Mouse (Mus musculus) adipocyte (in vitro differentiated cells): Measurements from ENCODE around the gene Pex6.
"Not testable (repeated sequence)": the region's sequence is repeated elsewhere in the genome, so short reads cannot be mapped to it uniquely, and the experiment has no call there.

ENCODE experiments used
- DNase-seq: peaks from one replicate; pipeline ENCODE4 v3.0.0-alpha.2; 2016; ENCODE audit warnings: low spot score

The Pex6 gene

DNA sequence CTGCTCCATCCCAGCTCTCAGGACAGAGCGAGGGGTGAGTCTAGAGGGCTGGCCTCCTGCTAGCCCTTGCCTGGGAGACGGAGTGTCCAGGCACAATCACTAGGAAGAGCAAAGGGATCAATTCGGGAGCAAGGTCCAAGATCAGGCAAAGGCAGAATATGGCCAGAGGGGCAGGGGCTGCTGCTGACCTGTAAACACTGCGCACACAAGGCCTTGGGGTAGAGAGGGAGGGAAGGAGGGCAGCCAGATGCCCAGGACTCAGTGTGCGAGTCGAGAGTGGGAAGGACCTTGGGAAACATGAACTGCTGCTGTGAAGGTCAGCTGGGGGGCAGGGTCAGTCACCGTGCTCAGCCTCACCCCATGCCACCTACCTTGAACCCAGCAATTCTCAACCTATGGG, 24.0 kb downstream of the Pex6 start:
- no peak for DNase-seq

DNA sequence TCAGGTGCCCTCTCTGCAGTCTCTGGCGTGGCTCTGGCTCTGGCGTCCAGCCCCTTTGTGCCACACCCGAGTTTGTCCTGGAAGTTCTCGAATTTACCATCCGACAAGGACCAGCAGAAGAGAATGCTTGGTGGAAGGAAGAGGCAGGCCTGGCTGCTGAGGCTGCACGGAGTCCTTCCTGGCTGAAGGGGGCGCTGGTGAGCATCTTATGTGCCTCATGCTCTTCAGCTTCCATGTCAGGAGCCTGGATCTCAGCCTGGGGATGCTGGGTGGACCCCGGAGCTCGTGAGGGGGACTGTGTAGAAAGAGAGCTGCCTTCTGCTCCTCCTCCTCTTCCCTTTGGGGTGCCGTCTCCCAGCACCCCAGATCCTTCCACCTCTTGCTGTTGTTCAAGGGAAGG, 24.9 kb downstream of the Pex6 start:
- no peak for DNase-seq

DNA sequence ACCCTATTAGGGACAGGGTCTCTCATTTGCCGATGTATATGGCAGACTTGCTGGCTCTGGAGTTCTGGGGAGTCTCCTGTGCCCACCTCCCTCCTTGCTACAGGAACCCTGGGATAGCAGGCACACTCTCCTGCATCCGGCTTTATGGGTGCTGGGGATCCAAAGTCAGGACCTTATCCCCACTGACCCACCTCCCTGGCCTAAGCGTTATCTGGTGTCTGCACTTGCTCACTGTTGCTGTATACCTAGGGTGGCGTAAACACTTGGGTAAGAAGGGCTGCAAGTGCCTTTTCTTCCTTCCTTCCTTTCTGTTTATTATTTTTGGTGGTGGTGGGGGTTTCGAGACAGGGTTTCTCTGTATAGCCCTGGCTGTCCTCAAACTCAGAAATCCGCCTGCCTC, 30.0 kb downstream of the Pex6 start:
- no peak for DNase-seq

DNA sequence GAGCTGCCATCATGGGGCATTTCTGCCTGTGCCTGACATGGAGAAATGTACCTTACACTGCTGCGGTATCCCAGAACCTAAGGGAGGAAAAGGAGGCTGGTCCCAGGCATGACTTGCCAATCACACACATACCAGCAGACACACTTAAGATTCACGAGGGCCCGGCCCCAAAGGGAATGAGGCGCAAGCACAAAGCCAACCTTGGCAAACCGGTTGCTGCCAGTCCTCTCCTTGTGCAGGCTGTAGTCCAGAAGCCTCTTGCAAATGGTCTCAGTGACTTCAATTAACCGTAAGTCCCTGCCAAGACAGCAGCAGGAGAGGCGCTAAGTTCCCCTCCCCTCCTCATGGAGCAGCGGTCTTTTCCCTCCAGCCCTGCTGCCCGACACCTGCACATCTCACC, 31.7 kb downstream of the Pex6 start:
- peak; percentile 57 for DNase-seq

DNA sequence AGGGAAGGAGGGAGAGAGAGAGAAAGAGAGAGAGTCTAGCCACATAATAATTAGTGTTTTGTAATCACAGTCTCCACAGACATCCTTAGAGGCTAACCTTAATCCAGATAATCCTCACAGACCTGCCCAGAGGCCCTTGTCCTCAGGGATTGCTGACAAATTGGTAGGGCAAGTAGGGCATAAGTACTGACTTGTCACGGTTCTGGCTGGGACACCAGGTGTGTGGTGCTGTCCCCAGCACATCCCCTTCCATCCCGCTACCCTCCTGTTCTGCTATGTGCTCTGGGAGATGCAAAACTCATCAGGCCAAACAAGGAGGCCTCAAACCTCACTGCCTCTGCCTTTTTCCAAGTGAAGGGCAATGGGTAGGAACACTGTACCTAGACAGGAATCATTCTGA, 34.2 kb downstream of the Pex6 start:
- DNase-seq = no peak

DNA sequence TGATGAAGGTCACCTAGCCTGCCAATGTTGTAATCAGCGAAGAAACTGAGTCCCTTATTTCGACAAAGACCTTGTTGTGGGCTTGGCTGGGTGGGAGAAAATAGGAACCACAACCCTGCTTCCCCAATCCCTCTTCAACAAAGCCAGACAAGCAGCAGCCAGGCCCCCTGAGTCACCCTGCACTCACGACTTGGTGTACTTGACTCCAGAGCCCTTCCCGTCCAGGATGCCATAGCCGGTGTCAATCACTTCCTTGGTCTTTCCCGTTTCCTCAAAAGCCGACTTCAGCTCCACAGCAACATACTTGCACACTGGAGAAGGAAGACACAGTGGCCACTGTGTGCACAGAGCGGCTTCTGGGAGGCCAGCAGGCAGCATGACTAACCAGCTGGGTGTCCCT, 36.0 kb downstream of the Pex6 start:
- no peak for DNase-seq

DNA sequence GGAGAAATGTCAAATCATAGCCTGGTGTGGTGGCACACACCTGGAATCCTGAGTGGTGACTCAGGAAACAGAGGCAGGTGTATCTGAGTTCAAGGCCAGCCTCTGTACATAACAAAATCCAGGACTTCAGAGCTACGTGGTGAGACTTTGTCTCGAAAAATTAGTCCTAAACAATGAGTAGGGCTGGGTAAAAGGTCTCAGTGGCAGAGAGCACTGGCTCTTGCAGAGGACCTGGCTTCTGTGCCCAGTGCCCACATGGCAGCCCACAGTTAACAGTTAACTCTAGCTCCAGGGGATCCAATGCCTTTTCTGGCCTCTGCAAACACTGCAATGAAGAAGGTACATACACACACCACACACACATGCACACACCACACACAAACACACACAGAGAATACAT, 36.5 kb downstream of the Pex6 start:
- DNase-seq = peak; percentile 55

DNA sequence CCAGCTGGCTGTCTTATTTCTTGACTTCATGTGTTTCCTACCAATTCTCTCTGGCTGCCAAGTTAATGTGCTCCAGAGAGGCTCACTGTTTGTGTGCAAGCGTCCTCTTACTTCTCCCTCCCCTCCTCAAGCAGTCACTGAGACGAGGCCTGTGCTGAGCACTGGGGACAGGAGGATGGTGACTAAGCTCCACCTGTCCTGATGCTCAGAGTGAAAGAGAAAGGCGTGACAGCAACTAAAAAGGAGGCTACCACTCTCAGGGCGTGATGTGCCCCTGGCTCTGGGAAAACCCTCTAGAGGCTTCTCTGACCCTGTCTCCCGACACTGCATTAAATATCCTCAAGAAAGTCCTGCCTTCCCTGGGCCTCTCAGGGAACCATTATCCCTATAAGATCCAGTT, 38.0 kb downstream of the Pex6 start:
- DNase-seq = no peak

DNA sequence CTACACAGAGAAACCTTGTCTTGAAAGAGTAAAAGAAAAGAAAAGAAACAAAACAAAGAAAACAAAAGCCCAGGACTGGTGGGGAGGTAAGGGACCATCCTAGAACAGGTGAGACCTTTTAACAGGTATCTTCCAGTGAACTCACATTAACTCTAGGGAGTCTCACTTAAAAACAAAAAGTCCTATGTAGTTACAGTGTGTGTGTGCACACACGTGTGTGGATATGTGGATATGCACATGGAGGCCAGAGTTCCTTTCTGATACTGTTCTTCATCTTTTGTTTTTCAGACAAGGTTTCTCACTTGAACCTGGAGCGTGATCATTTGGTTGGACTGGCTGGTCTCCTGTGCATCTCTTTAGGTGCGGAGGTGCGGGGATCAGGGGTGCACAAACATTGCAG, 39.3 kb downstream of the Pex6 start:
- DNase-seq = no peak

DNA sequence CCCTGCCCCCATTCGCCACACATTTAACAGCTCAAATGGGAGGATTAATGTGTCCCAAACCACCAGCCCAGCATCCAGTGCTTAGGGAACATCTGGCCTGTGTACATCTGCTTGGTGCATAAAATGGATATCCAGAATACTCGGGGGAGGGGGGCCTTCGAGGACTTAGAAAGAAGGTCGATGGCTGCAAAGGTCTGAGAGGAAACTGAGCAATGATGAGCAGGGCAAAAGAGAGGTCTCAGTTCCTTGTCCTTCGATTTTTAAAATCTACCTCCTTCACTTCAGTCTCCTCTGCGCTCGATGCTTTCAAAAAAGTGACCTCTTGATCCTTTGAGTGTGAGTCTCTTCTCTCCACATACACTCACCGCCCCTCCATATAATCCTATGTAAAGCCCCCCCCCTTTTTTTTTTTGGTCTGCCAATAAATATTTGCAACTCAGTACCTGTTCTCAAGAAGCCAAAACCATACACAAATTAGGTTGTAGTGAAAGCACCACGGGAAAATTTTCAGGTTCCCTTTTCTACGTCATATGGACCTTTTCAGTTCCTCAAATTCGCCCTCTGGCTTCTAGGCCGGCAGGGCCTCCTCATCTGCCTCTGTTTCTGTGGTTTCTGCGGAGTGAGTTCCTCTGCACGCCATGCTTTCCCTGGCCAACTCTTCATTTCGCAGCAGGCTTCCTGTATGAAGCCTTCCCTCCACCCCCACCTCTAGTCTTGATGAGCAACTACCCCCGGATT, 40.0 kb downstream of the Pex6 start:
- DNase-seq = no peak

DNA sequence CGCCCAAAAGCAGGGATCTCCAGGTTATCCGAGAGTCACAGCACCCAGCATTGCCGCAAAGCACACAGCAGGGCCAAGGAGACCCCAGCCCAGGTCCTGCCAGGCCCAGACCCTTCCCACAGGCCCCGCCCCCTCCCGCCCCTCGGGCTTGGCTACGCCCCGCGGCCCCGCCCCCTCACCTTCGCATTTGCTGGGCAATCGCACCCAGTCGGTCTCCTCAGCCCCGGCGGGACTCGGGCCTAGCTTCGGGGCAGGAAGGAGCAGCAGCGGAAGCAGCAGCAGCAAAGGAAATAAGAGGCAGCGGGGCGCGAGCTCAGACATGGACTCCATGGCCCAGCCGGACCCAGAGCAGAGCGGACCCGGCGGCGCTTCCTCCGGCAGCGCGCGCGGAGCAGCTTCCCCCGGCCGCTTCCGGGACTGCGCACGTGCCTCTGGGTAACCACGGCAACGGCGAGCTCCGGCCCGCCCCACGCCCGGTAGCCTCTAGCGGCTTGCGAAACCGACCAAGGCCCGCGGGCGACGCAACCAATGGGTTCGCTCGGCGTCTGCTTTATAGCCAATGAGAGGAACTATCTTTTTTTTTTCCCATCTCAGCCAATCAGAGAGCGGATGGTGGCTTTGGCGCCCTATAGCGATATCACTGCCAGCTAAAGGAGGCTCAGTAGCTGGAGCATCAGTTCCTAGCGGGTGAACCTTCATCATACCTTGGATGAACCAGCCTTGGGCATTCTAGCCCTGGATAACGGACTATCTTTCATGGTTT, 40.7 kb downstream of the Pex6 start, which contains the start of gene Cnpy3:
Cnpy3 (minus strand) TSS at position 421 of the 763 bp plus-strand sequence.
- peak; percentile 97 for DNase-seq

DNA sequence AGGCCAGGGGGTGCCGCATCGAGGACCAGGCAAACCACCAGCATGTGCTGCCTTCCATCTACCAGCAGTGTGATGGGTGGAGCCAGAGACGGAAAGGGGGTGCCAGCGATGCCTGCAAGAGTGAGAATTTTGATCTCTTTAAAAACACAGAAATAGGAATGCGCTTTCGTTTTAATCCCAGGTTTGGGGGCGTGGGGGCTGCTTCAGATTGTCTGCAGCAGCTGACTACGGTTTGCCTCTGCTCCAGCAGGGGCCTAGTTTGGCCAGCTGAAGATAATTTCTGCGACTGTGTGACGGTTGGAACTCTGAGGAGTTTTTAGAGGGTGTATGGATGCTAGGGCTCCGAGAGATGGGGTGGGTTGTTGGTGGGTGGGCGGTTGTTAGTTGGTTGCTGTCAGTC, 47.5 kb downstream of the Pex6 start:
- no peak for DNase-seq

DNA sequence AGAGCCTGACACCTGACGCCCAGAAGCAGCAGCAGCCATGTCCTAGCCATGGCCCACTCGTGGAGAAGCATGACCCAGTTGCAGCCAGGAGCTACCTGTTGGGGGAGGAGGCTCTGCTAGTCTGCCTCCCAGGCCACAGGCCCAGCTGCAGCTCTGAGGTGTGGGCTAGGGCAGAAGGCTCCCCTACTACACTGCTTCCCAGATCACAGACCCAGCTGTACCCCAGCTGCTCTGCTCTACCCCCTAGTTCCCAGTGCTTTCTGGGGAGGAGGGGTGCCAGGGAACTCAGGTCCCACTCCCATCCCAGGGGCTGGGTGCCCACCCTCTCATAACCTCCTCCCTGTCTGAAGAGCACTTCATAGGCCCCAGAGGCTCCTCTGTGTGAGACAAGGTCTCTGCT, 52.3 kb downstream of the Pex6 start, which contains the start of gene Ptcra:
Ptcra (minus strand) TSS at position 169 of the 400 bp plus-strand sequence.
- DNase-seq = no peak

DNA sequence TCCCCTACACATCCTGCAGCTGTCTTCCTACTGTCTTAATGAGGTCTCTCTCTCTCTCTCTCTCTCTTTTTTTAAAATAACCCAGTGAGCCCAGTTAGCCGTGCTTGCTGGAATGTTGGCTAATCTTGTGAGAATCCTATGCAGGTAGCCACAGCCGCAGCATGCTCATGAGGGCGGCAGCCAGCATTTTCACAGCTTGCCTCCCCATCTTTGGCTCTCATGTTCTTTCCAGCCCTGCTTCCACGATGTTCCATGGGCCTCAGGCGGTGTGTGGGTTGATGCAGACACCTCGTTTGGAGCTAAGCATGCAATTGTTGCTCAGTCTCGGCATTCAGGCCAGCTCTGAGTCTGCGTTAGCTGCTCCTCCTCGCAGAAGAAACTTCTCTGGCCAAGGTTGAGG, 53.7 kb downstream of the Pex6 start:
- not testable (repeated sequence) for DNase-seq

DNA sequence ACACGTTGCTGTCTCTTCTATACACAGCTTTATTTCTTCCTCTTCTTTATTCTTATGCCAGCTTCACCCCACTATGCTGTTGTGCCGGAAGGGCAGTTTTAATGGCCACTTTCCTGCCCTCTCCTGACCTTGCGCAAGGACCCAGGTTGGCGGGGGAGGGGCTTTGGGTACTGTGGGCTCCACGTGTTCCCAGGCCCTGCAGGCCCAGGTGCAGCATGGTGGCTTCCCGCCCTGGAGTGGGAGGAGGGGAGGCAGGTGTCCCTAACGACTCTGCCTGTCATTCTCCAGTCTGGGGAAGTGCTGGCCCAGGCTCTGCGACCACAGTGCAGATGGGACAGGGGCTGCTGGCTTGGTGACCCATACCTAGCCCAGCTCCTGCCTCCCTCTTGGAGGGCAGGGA, 56.6 kb downstream of the Pex6 start:
- no peak for DNase-seq

DNA sequence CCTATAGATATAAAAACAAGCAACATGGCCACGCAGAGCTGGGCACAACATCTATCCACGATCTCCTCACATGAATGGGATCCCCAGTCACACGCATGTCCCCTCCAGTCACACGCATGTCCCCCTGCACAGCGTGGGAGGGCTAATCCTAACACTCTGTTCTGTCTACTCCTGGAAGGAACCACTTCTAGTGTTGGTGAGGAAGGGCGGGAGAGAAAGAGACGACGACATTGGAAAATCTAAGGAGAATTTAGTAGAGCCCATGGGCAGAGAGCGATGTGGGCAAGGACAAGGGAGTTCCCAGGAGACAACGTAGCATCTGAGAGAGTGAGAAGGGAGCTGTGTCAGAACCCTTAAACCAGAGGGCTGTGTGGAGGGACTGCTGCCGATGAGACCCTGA, 59.3 kb downstream of the Pex6 start:
- DNase-seq = no peak

DNA sequence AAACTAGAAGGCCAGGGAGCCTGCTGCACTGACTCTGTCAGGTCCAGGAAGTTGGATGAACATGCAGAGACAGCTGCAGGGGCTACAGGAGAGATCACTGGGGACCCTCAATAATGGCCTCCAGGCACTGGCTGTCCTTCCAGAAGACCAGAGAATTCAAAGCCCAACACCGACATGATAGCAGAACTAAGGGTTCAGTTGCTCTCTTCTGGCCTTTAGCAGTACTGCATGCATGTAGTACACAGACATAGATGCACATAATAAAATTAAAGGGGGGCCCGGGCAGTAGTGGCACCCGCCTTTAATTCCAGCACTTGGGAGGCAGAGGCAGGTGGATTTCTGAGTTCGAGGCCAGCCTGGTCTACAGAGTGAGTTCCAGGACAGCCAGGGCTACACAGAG, 59.8 kb downstream of the Pex6 start:
- no peak for DNase-seq

DNA sequence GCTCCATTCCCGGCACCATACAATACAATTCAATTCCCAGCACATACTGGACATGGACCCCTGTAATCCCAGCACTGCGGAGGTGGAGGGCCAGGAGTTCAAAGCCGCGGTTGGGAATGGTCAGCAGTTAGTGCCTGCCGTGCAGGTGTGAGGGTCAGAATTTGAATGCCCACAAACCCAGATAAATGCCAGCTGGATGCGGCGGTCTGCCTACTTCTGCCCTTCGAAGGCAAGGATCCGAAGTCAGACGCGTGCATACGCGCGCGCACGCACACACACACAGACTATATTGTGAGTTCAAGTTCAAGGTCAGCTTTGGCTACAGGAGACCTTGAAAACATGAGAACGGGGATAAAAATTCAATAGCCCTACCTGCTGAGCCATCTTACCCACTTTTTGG, 60.4 kb downstream of the Pex6 start:
- no peak for DNase-seq

DNA sequence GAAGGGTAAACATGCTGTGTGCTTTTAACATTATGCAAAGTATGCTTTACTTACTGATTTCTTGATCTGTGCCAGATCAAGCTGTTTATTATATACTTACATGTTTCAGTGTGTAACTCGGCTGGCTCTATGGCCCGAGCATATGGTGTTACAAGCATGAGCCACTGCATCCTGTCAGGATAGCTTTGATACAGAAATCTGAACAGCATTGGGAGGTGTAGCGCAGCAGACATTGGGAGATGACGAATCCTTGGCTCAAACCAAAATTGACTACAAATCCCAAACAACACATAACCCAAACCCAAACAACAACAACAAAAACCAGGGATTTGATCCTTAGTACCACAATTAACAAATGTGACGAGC, 60.8 kb downstream of the Pex6 start:
- no peak for DNase-seq

DNA sequence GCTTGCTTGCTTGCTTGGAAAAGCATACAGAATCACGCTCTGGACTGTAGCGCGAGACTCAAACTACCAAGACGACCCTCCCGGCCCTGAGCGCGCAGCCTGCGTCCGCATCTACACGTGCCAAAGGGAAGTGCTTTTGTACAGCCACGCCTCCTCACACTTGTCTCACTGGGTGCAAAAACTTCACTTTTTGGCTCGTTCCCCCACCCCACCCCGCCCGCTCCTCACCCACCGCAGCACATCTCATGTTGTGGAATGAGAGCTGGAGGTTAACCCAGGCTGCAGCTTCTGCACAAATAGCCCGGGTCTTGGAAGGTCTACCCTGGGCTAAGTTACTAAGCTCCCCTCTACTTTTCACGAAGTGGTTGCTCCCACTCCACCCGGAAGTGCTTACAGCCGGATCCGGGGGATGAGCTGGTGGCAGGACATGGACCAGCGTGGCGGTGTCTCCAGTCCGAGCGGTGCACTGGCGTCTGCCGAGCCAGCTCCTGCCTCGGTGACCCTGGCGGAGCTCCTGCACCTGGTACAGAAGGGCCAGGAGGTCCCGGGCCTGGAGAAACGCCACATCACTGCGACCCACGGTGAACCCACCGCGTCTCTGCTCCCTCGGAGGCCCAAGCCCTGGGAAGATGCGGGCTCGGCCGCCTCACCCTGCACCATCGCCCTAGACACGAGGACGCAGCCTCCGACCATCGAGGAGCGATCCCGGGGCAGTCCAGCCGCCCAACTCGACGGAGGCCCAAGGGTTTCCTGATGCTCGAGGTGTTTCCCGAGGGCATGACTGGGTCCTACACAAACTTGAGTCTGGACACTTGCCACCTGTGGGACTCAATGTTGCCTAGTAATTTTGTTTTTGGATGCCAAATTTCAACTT, 61.4 kb downstream of the Pex6 start, which contains the start of gene 2310039H08Rik:
2310039H08Rik (plus strand) TSS at position 232 of the 874 bp plus-strand sequence.
- peak; percentile 92 for DNase-seq

DNA sequence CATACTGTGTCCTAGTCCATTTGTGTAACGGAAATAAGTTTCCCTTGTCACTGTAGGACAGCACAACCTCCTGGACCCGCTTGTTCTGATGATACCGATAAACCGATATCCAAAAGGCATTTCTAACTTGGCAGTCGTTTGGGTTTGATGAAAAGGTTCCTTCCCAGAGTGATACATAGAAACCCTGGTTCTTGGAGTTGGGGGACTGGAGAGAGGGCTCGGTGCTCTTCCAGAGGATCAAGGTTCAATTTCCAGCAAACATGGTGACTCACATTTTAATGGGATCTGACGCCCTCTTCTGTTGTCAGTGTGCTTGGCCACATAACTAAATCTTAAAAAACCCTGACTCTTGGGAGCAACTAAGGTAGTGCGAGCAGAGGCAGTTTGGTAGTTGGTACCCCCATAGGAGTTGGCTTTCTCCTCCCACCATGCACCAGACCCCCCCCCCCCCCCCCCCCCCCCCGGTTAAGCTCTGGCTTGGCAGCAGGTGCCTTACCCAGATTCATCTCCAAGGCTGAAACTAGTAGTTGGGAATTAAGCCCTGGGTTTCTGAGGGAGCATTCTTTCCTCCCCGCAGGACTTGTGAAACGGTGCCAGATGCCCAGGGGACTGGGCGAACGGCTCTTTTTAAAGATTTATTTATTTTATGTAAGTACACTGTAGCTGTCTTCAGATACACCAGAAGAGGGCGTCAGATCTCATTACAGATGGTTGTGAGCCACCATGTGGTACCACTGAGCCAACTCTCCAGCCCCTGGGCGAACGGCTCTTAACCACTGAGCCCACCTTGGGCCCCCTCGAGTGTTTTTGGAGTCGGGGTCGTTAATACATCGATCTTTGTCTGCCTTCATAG, 62.2 kb downstream of the Pex6 start:
- DNase-seq = peak; percentile 67

DNA sequence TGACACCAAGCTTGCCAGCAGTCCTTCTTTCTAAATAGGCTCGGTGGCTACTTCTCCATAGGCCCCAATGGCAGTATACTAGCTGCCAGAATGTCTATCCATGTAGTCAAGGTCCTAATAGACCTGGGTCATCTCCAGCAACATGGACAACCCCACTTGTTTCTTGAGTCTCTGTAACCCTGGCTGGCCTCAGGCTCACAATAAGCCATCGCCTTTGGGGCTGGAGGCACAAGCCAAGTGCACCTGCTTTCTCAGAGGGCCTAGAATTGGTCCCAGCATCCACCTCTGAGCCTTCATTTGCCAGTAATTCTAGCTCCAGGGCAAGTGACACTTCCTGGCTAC, 62.8 kb downstream of the Pex6 start:
- no peak for DNase-seq
